Mouse (Mus musculus) brain, embryonic 14.5 days (tissue): ENCODE data around the gene Dis3l2.

Experiments used
- CTCF ChIP-seq: fragments of 200-500 bp; IDR thresholded peaks from 2 replicates; pipeline ENCODE4 v1.5.1; 2012; ENCODE audit warnings: inconsistent platforms, mild to moderate bottlenecking, moderate library complexity, borderline replicate concordance; ENCODE audit not compliant: insufficient read depth, insufficient read length; ENCODE audit errors: extremely low read depth
- POLR2A ChIP-seq: fragments of 200-500 bp; IDR thresholded peaks from 2 replicates; pipeline ENCODE4 v1.6.1; 2012; ENCODE audit warnings: mild to moderate bottlenecking, inconsistent platforms, borderline replicate concordance; ENCODE audit not compliant: poor library complexity, insufficient read depth, insufficient read length, severe bottlenecking; ENCODE audit errors: extremely low read depth

- no peak for TF ChIP-seq CTCF
- TF ChIP-seq POLR2A = no peak
Observed at GRCm38 (mm10) chr1:86932810-86933209, 229.2 kb downstream of the Dis3l2 start.
